Mouse (Mus musculus): ENCODE measurements around the gene Cdh8. TPM values are rescaled to one million over a fixed set of nuclear protein-coding genes. Genes with fewer than 3 reads are reported as not detected.

Gene Cdh8
- polyA plus RNA-seq, 1 experiment: not detected

DNA sequence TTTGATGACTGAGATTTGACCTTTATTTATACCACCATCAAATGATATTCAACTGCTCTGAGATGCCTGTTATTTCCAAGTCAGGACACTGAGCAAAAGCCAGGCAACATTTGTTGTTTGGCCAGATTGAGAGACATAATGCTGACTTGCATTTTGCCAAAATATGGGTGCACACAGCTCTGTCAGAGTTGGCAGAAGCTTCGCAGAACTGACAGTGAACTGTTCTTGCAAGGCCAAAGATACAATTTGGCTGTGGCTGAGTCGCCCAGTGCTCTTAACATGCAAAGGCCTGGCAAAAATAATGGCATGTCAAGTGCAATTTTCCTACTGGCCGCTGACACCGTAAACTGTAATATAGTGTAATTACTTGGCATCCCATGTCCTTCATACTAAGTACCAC lies 22.4 kb downstream of the Cdh8 start:
- Histone ChIP-seq H3K4me1 (ENCODE audit: control insufficient read depth, insufficient read depth, low read length) (no peaks in the 10 kb centered on the region), H3K27ac (ENCODE audit: insufficient read depth, low read depth, low read length) (no peak overlapping the region), H3K4me3 (ENCODE audit: insufficient read depth, low read length) (no peak overlapping the region)
- no peak for TF ChIP-seq POLR2A (IDR thresholded peaks at IDR 0.05; ENCODE audit: borderline replicate concordance, low read depth, low read length)
- no peak for TF ChIP-seq CTCF (IDR thresholded peaks at IDR 0.05; ENCODE audit: low read depth, low read length)

DNA sequence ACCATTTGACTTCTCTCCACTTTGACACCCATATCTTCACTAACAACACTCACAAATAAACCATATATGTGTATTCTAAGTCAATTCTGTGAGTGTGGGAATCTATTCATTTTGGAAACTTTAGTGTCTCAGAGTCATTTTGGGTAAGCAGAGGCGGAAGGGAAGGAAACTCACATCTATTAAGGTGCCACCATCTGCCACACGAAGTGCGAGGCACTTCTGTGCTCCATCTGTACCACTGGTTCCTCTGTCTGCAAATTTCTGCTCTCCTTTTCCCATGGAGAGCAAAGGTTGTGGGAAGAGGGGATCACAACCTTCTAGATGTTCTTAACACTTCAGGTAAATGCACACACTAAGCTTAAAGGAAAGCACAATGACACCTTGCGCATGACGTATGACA lies 46.2 kb downstream of the Cdh8 start:
- TF ChIP-seq CTCF (IDR thresholded peaks at IDR 0.05; ENCODE audit: low read depth, low read length): no peak
- TF ChIP-seq POLR2A (IDR thresholded peaks at IDR 0.05; ENCODE audit: borderline replicate concordance, low read depth, low read length): no peak
- Histone ChIP-seq H3K4me3 (ENCODE audit: insufficient read depth, low read length) (no peak overlapping the region), H3K27ac (ENCODE audit: insufficient read depth, low read depth, low read length) (no peak overlapping the region), H3K4me1 (ENCODE audit: control insufficient read depth, insufficient read depth, low read length) (no peaks in the 10 kb centered on the region)

DNA sequence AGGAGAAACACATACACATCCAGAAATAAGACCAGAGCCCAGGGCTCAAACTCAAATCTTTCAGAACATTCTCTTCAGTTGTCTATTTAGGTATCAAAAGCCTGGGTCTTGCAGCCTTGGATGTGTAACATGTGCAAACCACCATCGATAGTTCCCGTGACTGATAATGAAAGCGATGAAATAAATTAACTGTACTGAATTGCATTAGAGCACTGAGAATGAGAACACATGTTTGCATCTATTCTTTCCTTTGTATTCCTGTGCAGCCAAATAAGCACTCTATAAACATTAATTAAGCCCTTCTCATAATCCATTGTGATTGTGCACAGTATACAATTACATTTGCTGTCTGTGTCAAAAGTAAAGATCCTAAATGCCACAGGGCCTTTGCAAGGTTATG lies 47.1 kb downstream of the Cdh8 start:
- Histone ChIP-seq H3K4me3 (ENCODE audit: insufficient read depth, low read length) (no peak overlapping the region), H3K27ac (ENCODE audit: insufficient read depth, low read depth, low read length) (no peak overlapping the region), H3K4me1 (ENCODE audit: control insufficient read depth, insufficient read depth, low read length) (no peaks in the 10 kb centered on the region)
- TF ChIP-seq CTCF (IDR thresholded peaks at IDR 0.05; ENCODE audit: low read depth, low read length) (no peak), POLR2A (IDR thresholded peaks at IDR 0.05; ENCODE audit: borderline replicate concordance, low read depth, low read length) (no peak)

DNA sequence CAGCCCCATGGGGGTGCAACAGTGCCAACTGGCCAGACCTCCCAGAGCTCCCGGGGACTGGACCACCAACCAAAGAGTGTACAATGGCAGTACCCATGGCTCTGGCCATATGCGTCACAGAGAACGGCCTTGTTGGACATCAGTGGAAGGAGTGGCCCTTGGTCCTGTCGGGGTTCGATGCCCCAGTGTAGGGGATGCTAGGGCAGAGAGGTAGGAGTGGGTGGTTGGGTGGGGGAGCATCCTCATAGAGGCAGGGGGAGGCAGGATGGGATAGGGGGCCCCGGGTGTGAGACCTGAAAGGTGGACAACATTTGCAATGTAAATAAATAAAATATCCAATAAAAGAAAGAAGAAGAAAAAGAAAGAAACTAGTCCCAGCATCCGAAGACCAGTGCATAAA lies 47.8 kb downstream of the Cdh8 start:
- Histone ChIP-seq H3K27ac (ENCODE audit: insufficient read depth, low read depth, low read length) (no peak overlapping the region), H3K4me1 (ENCODE audit: control insufficient read depth, insufficient read depth, low read length) (no peaks in the 10 kb centered on the region), H3K4me3 (ENCODE audit: insufficient read depth, low read length) (no peak overlapping the region)
- no peak for TF ChIP-seq POLR2A (IDR thresholded peaks at IDR 0.05; ENCODE audit: borderline replicate concordance, low read depth, low read length)
- TF ChIP-seq CTCF (IDR thresholded peaks at IDR 0.05; ENCODE audit: low read depth, low read length): no peak

DNA sequence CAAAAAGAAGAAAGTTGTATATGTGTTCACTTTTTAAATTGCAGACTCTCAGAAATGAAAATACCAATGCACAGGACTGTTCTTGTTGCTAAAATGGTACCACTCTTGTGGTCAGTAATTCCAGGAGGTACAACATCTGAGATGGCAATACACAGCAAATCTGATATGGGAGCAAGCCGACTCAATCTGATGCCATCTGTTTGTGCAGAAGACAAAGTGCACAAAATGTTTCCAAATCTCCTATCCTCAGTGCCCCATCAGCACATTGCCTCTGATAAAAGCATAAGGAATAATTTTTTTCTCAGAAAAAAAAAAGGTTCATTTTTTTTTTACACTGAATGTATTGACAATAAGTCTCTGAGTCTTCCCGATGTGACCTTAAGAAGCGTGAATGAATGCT lies 62.3 kb downstream of the Cdh8 start:
- TF ChIP-seq CTCF (IDR thresholded peaks at IDR 0.05; ENCODE audit: low read depth, low read length): no peak
- TF ChIP-seq POLR2A (IDR thresholded peaks at IDR 0.05; ENCODE audit: borderline replicate concordance, low read depth, low read length): no peak
- H3K27ac ChIP-seq (ENCODE audit: insufficient read depth, low read depth, low read length): no peak overlapping the region
- H3K4me1 ChIP-seq (ENCODE audit: control insufficient read depth, insufficient read depth, low read length): no peaks in the 10 kb centered on the region
- H3K4me3 ChIP-seq (ENCODE audit: insufficient read depth, low read length): no peak overlapping the region

DNA sequence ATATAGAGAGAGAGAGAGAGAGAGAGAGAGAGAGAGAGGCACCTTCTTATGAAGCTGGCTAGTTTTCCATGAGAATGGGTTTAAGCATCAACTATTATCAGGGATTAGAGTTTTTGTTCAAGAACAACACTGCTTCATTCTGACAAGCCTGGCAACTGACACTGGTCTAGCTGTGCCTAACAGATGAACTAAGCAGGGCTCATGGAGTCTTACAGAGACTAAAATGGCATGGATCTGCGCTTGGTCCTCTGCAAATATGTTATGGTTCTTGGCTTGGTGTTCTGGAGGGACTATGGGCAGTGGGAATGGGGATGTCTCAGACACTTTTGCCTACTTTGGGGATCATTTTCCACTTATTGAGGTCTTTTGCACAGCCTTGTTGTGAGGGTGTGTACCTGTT lies 63.0 kb downstream of the Cdh8 start:
- Histone ChIP-seq H3K27ac (ENCODE audit: insufficient read depth, low read depth, low read length) (no peak overlapping the region), H3K4me3 (ENCODE audit: insufficient read depth, low read length) (no peak overlapping the region), H3K4me1 (ENCODE audit: control insufficient read depth, insufficient read depth, low read length) (no peaks in the 10 kb centered on the region)
- TF ChIP-seq POLR2A (IDR thresholded peaks at IDR 0.05; ENCODE audit: borderline replicate concordance, low read depth, low read length) (no peak), CTCF (IDR thresholded peaks at IDR 0.05; ENCODE audit: low read depth, low read length) (no peak)

DNA sequence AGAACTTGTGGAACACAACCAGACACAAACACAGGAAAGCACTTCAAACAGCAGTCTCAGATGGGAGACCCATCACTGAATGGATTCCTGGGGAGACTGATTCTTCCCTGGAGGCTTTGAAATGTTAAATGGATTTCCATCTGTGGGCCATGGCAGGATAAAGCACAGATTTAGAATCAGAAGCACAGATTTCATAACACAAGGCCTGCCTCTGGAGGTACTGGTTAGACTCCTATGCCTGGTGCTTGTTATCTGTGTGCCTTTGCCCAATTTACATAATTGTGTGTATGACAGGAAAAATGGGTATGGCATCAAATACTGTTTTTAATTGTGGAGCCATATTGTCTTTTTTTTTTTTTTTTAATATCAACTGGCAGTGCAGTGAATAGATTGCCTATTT lies 66.8 kb downstream of the Cdh8 start:
- Histone ChIP-seq H3K27ac (ENCODE audit: insufficient read depth, low read depth, low read length) (no peak overlapping the region), H3K4me3 (ENCODE audit: insufficient read depth, low read length) (no peak overlapping the region), H3K4me1 (ENCODE audit: control insufficient read depth, insufficient read depth, low read length) (no peaks in the 10 kb centered on the region)
- no peak for TF ChIP-seq POLR2A (IDR thresholded peaks at IDR 0.05; ENCODE audit: borderline replicate concordance, low read depth, low read length)
- TF ChIP-seq CTCF (IDR thresholded peaks at IDR 0.05; ENCODE audit: low read depth, low read length): no peak

DNA sequence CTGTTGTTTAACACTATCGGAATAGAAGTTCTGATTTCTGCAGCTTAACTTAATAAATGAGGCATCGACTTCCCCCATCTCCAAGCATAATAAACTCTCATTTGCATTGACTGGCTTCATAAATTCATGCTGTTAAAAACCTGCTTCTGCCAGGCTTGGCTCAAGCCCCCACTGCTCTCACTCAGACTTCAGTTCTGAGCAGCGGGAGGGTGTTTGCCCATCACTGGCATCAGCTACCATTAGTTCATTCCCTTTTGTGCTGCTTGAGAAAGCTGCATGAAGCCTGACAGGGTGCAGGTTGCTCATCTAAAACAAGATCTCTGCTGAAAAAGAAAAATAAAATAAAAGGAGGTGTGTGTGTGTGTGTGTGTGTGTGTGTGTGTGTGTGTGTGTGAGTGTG lies 67.7 kb downstream of the Cdh8 start:
- Histone ChIP-seq H3K4me1 (ENCODE audit: control insufficient read depth, insufficient read depth, low read length) (no peaks in the 10 kb centered on the region), H3K27ac (ENCODE audit: insufficient read depth, low read depth, low read length) (no peak overlapping the region), H3K4me3 (ENCODE audit: insufficient read depth, low read length) (no peak overlapping the region)
- TF ChIP-seq POLR2A (IDR thresholded peaks at IDR 0.05; ENCODE audit: borderline replicate concordance, low read depth, low read length) (no peak), CTCF (IDR thresholded peaks at IDR 0.05; ENCODE audit: low read depth, low read length) (no peak)

DNA sequence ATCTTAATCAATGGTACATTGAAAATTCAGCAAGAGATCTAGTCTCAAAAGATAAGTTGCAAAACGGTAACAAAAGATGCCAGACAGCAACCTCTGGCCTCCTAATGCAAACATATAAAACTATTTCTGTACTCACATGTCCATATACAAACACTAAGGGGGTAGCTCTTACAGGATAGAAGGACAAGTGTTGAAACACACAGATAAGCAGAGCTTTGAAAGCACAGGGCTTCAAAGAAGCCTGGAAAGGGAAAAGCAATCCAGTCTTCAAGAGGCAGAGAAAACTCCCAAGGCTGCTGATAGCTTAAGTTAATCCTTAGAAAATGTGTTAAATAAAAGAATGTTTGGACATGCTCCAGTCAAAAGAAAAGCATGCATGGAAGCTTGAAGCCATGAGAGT lies 77.0 kb downstream of the Cdh8 start:
- TF ChIP-seq POLR2A (IDR thresholded peaks at IDR 0.05; ENCODE audit: borderline replicate concordance, low read depth, low read length) (no peak), CTCF (IDR thresholded peaks at IDR 0.05; ENCODE audit: low read depth, low read length) (no peak)
- H3K4me3 ChIP-seq (ENCODE audit: insufficient read depth, low read length): no peak overlapping the region
- H3K4me1 ChIP-seq (ENCODE audit: control insufficient read depth, insufficient read depth, low read length): no peaks in the 10 kb centered on the region
- H3K27ac ChIP-seq (ENCODE audit: insufficient read depth, low read depth, low read length): no peak overlapping the region

DNA sequence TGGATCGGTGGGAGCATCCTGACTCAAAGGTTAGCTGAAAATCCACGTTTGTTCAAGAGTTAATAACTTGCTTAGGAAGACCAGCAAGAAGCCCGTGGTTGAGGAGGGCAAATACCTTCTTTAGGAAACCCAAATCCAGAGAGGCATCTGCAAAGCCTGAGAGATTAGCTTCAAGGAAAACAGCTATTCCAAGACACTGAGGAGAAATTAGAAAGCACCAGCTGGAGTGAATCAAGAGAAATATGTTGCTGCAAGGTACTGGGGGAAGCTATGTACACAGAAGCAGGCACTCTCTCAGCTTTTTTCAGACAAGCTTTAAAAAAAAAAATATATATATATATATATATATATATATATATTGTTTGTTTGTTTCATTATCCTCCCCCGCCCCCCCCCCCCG lies 88.7 kb downstream of the Cdh8 start:
- Histone ChIP-seq H3K4me3 (ENCODE audit: insufficient read depth, low read length) (no peak overlapping the region), H3K4me1 (ENCODE audit: control insufficient read depth, insufficient read depth, low read length) (no peaks in the 10 kb centered on the region), H3K27ac (ENCODE audit: insufficient read depth, low read depth, low read length) (no peak overlapping the region)
- TF ChIP-seq CTCF (IDR thresholded peaks at IDR 0.05; ENCODE audit: low read depth, low read length) (no peak), POLR2A (IDR thresholded peaks at IDR 0.05; ENCODE audit: borderline replicate concordance, low read depth, low read length) (no peak)

DNA sequence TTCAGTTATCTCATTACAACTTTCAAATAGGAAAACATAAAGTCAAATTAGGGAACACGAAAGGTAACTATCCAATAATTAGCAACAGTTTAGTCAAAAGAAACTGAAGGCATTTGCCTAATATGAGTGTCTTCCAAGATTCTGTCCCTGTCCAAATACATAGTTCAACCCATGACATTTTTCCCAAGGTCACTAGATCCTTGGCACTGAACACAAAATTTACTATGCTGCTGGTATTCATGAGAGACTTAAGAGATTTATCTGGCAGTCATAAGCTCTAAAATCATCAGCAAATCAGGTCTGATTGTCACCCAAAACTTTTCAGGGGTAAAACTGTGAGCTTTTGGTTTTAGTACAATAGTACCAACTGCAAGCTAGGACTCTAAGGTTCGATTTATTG lies 101.7 kb downstream of the Cdh8 start:
- Histone ChIP-seq H3K27ac (ENCODE audit: insufficient read depth, low read depth, low read length) (no peak overlapping the region), H3K4me1 (ENCODE audit: control insufficient read depth, insufficient read depth, low read length) (no peaks in the 10 kb centered on the region), H3K4me3 (ENCODE audit: insufficient read depth, low read length) (no peak overlapping the region)
- TF ChIP-seq CTCF (IDR thresholded peaks at IDR 0.05; ENCODE audit: low read depth, low read length) (no peak), POLR2A (IDR thresholded peaks at IDR 0.05; ENCODE audit: borderline replicate concordance, low read depth, low read length) (no peak)

Data from bone marrow macrophage, adult 2 months (primary cell).